Mouse (Mus musculus): ENCODE data around the gene Col8a2. TPM values are rescaled to one million over a fixed set of nuclear protein-coding genes. Genes with fewer than 3 reads are reported as not detected.

Gene Col8a2
- polyA plus RNA-seq, 2 experiments, result 50.3 to 74.6 TPM

DNA sequence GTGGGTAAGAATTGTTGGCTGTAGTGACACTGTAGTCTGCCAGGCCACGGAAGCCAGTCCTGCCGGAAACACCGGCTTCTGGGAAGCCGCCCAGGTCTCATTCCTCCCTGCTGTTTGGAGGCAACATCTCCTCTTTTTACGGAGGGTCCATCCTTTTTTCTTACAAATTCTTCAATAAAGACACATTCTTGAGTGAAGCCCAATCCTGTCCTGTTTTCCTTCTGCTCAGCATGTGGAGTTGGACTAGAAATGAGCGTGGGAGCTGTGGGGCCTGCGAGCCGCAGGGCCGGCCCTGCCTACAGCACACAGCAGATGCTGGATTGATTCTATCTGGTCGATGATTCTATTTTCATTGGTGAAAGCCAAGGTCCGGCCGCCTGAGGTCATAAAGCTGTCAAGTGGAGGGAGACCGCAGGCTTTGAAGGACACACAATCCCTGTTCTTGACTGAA lies 10.9 kb upstream of the Col8a2 start:
- WGBS, result 81% methylated on average over 13 of the region's 13 CpGs
- H3K4me2 ChIP-seq (replicated peaks; ENCODE audit: low read depth, low read length, severe bottlenecking), result no peak overlapping the region
- H3K9ac ChIP-seq (ENCODE audit: low read depth, low read length, severe bottlenecking), result no peak overlapping the region
- H3K4me3 ChIP-seq (replicated peaks; ENCODE audit: low read length), result no peak overlapping the region
- DNase-seq (ENCODE audit: low spot score) (no peak), ATAC-seq (ENCODE audit: low FRiP score, low read depth) (no peak)
- TF ChIP-seq POLR2A (IDR thresholded peaks at IDR 0.05; ENCODE audit: borderline replicate concordance, extremely low read depth, insufficient read depth, insufficient read length), result no peak
- H3K27me3 ChIP-seq (ENCODE audit: control insufficient read depth, insufficient read depth, low read length), result no peaks in the 10 kb centered on the region
- no peaks in the 10 kb centered on the region for H3K9me3 ChIP-seq (ENCODE audit: control insufficient read depth, low read length)
- H3K27ac ChIP-seq (replicated peaks; ENCODE audit: low read depth, low read length), result no peak overlapping the region
- H3K36me3 ChIP-seq (ENCODE audit: control insufficient read depth, insufficient read depth, low read length), result peaks cover 37% of the 10 kb centered on the region
- peaks cover 21% of the 10 kb centered on the region for H3K4me1 ChIP-seq (ENCODE audit: control insufficient read depth, insufficient read depth, low read length)

DNA sequence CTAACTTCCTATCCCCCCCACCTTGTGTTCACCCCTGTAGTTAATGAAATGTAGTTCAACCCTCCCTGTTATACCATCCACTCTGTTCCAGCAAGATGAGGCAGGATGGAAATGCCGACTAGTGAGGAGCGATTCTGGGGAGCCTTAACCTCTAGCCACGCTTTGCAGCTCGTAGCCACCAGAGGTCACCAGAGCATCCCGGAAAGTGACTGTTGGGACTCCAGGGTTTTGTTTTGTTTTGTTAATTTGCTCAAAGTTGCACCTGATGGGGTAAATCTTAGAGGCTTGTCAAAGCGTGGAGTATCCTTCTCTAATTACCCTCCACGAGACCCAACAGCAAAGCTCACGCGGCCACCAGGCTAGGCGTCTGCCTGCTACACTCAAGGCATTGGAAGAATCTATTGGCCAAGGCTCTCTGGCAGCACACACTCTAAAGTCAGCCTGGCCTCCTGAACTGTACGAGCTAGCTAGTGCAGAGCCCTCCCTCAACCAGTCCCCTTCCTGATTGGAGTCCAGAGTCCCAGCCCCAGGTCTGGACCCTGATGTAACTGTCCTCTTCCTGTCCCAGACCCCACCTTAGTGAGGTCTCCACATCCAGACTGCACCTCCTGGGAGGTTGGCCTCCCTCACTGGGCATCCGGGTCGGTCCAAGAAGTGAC lies 8.6 kb upstream of the Col8a2 start:
- Histone ChIP-seq H3K4me1 (ENCODE audit: control insufficient read depth, insufficient read depth, low read length) (peaks cover 35% of the 10 kb centered on the region), H3K27ac (replicated peaks; ENCODE audit: low read depth, low read length) (peak overlapping the region; percentile 91), H3K4me3 (replicated peaks; ENCODE audit: low read length) (no peak overlapping the region), H3K27me3 (ENCODE audit: control insufficient read depth, insufficient read depth, low read length) (no peaks in the 10 kb centered on the region), H3K4me2 (replicated peaks; ENCODE audit: low read depth, low read length, severe bottlenecking) (peak overlapping the region; percentile 40), H3K36me3 (ENCODE audit: control insufficient read depth, insufficient read depth, low read length) (peaks cover 26% of the 10 kb centered on the region), H3K9me3 (ENCODE audit: control insufficient read depth, low read length) (no peaks in the 10 kb centered on the region), H3K9ac (ENCODE audit: low read depth, low read length, severe bottlenecking) (peak overlapping the region; percentile 25; the same call in 1 of the 2 replicates)
- ATAC-seq (ENCODE audit: low FRiP score, low read depth), result peak; percentile 61
- TF ChIP-seq POLR2A (IDR thresholded peaks at IDR 0.05; ENCODE audit: borderline replicate concordance, extremely low read depth, insufficient read depth, insufficient read length), result no peak
- 4% methylated on average over 13 of the region's 13 CpGs for WGBS
- peak; percentile 73 for DNase-seq (ENCODE audit: low spot score)

DNA sequence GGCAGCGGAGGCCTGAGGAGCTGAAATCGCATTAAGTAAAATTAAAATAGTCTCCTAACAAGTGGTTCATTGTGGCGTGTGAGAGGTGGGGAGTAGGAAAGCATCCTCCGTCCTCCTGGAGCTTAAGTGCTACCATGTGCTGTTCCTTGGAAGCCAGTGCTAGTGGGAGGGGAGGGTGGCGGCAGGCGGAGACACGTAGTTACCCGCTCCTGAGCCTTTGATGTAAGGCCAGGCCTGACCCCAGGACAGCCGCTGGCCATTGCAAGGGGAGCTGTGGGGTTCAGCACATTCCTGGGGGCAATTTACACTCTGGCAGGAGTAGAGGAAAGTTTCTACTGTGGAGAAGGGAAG lies 8.1 kb upstream of the Col8a2 start:
- 13% methylated on average over 9 of the region's 9 CpGs for WGBS
- Histone ChIP-seq H3K27ac (replicated peaks; ENCODE audit: low read depth, low read length) (peak overlapping the region; percentile 91), H3K27me3 (ENCODE audit: control insufficient read depth, insufficient read depth, low read length) (no peaks in the 10 kb centered on the region), H3K4me3 (replicated peaks; ENCODE audit: low read length) (no peak overlapping the region), H3K36me3 (ENCODE audit: control insufficient read depth, insufficient read depth, low read length) (peaks cover 21% of the 10 kb centered on the region), H3K4me1 (ENCODE audit: control insufficient read depth, insufficient read depth, low read length) (peaks cover 35% of the 10 kb centered on the region), H3K9ac (ENCODE audit: low read depth, low read length, severe bottlenecking) (peak overlapping the region; percentile 25; the same call in 1 of the 2 replicates), H3K9me3 (ENCODE audit: control insufficient read depth, low read length) (no peaks in the 10 kb centered on the region), H3K4me2 (replicated peaks; ENCODE audit: low read depth, low read length, severe bottlenecking) (peak overlapping the region; percentile 40)
- DNase-seq (ENCODE audit: low spot score), result peak; percentile 77
- peak; percentile 86 for ATAC-seq (ENCODE audit: low FRiP score, low read depth)
- TF ChIP-seq POLR2A (IDR thresholded peaks at IDR 0.05; ENCODE audit: borderline replicate concordance, extremely low read depth, insufficient read depth, insufficient read length), result no peak

DNA sequence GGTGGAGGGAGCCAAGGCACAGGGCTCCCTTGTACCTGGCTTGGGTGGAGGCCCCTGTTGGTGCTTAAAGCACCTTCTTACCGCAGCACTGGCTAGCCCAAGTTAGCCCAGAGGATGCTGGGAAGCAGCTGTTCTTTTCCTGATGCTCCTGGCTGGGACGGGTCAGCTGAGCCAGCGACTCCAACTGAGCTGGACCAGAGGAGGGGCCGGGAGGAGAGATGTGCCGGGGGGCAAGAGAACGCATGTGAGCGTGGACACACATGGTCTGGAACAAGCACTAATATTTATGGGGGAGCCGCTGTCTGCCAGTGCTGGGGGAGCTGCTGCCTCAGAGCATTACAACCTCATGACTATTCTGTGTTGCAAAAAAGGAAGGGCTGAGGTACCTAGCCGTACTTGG lies 7.6 kb upstream of the Col8a2 start:
- peak overlapping the region; percentile 25; the same call in 1 of the 2 replicates for H3K9ac ChIP-seq (ENCODE audit: low read depth, low read length, severe bottlenecking)
- H3K4me2 ChIP-seq (replicated peaks; ENCODE audit: low read depth, low read length, severe bottlenecking), result peak overlapping the region; percentile 40
- WGBS, result 20% methylated on average over 9 of the region's 9 CpGs
- DNase-seq (ENCODE audit: low spot score) (no peak), ATAC-seq (ENCODE audit: low FRiP score, low read depth) (no peak)
- no peaks in the 10 kb centered on the region for H3K27me3 ChIP-seq (ENCODE audit: control insufficient read depth, insufficient read depth, low read length)
- peak overlapping the region; percentile 91 for H3K27ac ChIP-seq (replicated peaks; ENCODE audit: low read depth, low read length)
- H3K4me3 ChIP-seq (replicated peaks; ENCODE audit: low read length), result no peak overlapping the region
- H3K4me1 ChIP-seq (ENCODE audit: control insufficient read depth, insufficient read depth, low read length), result peaks cover 35% of the 10 kb centered on the region
- H3K36me3 ChIP-seq (ENCODE audit: control insufficient read depth, insufficient read depth, low read length), result peaks cover 17% of the 10 kb centered on the region
- no peaks in the 10 kb centered on the region for H3K9me3 ChIP-seq (ENCODE audit: control insufficient read depth, low read length)
- TF ChIP-seq POLR2A (IDR thresholded peaks at IDR 0.05; ENCODE audit: borderline replicate concordance, extremely low read depth, insufficient read depth, insufficient read length), result no peak

DNA sequence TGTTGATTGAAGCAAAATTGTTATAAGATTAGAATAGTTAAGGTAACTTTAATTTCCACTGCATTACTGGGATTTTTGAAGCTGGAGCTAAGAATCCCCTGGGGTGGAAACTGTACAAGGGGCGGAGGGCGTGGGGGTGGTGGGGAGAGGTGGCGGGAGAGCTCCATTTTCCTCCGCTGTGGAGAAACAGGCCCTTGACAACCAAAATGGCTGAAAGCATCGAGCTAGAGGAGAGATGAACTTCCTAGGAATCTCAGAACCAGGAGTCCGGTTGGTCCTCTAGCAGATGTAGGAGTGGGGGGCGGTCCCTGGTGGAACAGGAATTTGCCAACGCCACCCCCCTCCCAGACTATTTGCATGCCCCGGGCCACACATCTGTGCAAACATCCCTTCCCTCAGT lies 4.9 kb upstream of the Col8a2 start:
- Histone ChIP-seq H3K36me3 (ENCODE audit: control insufficient read depth, insufficient read depth, low read length) (no peaks in the 10 kb centered on the region), H3K9me3 (ENCODE audit: control insufficient read depth, low read length) (no peaks in the 10 kb centered on the region), H3K4me1 (ENCODE audit: control insufficient read depth, insufficient read depth, low read length) (peaks cover 35% of the 10 kb centered on the region), H3K9ac (ENCODE audit: low read depth, low read length, severe bottlenecking) (no peak overlapping the region), H3K4me2 (replicated peaks; ENCODE audit: low read depth, low read length, severe bottlenecking) (no peak overlapping the region), H3K27ac (replicated peaks; ENCODE audit: low read depth, low read length) (peak overlapping the region; percentile 58), H3K27me3 (ENCODE audit: control insufficient read depth, insufficient read depth, low read length) (peaks cover 7% of the 10 kb centered on the region), H3K4me3 (replicated peaks; ENCODE audit: low read length) (no peak overlapping the region)
- DNase-seq (ENCODE audit: low spot score) (no peak), ATAC-seq (ENCODE audit: low FRiP score, low read depth) (no peak)
- 51% methylated on average over 9 of the region's 9 CpGs for WGBS
- TF ChIP-seq POLR2A (IDR thresholded peaks at IDR 0.05; ENCODE audit: borderline replicate concordance, extremely low read depth, insufficient read depth, insufficient read length), result no peak
